Mouse (Mus musculus) pancreas, adult 10 weeks (tissue): ENCODE results near the gene Timm9. TPM values are rescaled to one million over a fixed set of nuclear protein-coding genes. Genes with fewer than 3 reads are reported as not detected.

Experiments used
- polyA plus RNA-seq: library from polyadenylated mRNA; stranded (reverse); fragments of 350-450 nt; fragmentation: Illumina TruSeq; extraction: RNeasy Lipid Tissue Mini Kit (QIAGEN cat#74804); gene quantifications from one replicate; pipeline ENCODE4 v1.2.3, GENCODE M21; 2015; ENCODE audit warnings: low read depth, low replicate concordance; ENCODE audit not compliant: insufficient read depth

The Timm9 gene
- 13.9 TPM for polyA plus RNA-seq

GRCm38 (mm10) chr12:71136130-71136973 lies at the start of gene Timm9, which contains the start of gene 2700049A03Rik:
Timm9 (minus strand) TSS chr12:71136684.
2700049A03Rik (plus strand) TSS chr12:71136848.

GRCm38 (mm10) chr12:71111331-71111730 lies 25.2 kb downstream of the Timm9 start, which contains the start of gene Tomm20l:
Tomm20l (plus strand) TSS chr12:71111428.

Other genes starting within 250 kb of the Timm9 start
- gene Actr10, start 198.8 kb downstream of the Timm9 start, polyA plus RNA-seq, result 13.8 TPM
- gene Psma3, start 162.1 kb downstream of the Timm9 start, polyA plus RNA-seq, result 57.7 TPM
- 5.0 TPM for gene Arid4a, start 120.7 kb downstream of the Timm9 start, polyA plus RNA-seq
- gene Tomm20l, start 25.3 kb downstream of the Timm9 start, polyA plus RNA-seq, result not detected
- 1.1 TPM for gene 2700049A03Rik, start 164 bp upstream of the Timm9 start, polyA plus RNA-seq
- gene Dact1, start 173.2 kb upstream of the Timm9 start, polyA plus RNA-seq, result 2.3 TPM